Mouse (Mus musculus) hindbrain, postnatal 0 days (tissue): ENCODE measurements around the gene Jmjd6. TPM values are rescaled to one million over a fixed set of nuclear protein-coding genes. Genes with fewer than 3 reads are reported as not detected.

Experiments
- ATAC-seq: fragments of 200-750 bp; cut with Nextera tagmentation; 2 replicates; pipeline ENCODE4 v1.8.0; 2017; ENCODE audit warnings: mild to moderate bottlenecking, moderate TSS enrichment, moderate library complexity
- DNase-seq: peaks from one replicate; pipeline ENCODE4 v3.0.0-alpha.2; 2015; ENCODE audit warnings: low spot score
- H3K27ac ChIP-seq: fragments of 300-500 bp; sonication (generic); 2 replicates; pipeline ENCODE4 v1.5.1; 2014; ENCODE audit warnings: mild to moderate bottlenecking
- H3K27me3 ChIP-seq: fragments of 300-500 bp; sonication (generic); 2 replicates; pipeline ENCODE4 v1.6.1; 2014; ENCODE audit warnings: low read length, mixed read lengths; ENCODE audit not compliant: insufficient read depth
- H3K36me3 ChIP-seq: fragments of 300-500 bp; sonication (generic); 2 replicates; pipeline ENCODE4 v1.6.1; 2014; ENCODE audit warnings: low read length, mixed read lengths; ENCODE audit not compliant: insufficient read depth
- H3K4me1 ChIP-seq: fragments of 300-500 bp; sonication (generic); 2 replicates; pipeline ENCODE4 v1.6.1; 2014; ENCODE audit warnings: antibody characterized with exemption, low read length, mixed read lengths; ENCODE audit not compliant: insufficient read depth
- H3K4me2 ChIP-seq: fragments of 300-500 bp; sonication (generic); 2 replicates; pipeline ENCODE4 v1.6.1; 2014; ENCODE audit warnings: low read depth, mild to moderate bottlenecking, low read length, moderate library complexity, mixed read lengths
- H3K4me3 ChIP-seq: fragments of 300-500 bp; sonication (generic); 2 replicates; pipeline ENCODE4 v1.5.1; 2014; ENCODE audit warnings: low read length
- H3K9ac ChIP-seq: fragments of 300-500 bp; sonication (generic); replicated peaks from 2 replicates; pipeline ENCODE4 v1.6.1; 2014; ENCODE audit warnings: mild to moderate bottlenecking, low read length, moderate library complexity, mixed read lengths
- H3K9me3 ChIP-seq: fragments of 300-500 bp; sonication (generic); 2 replicates; pipeline ENCODE4 v1.6.1; 2016; ENCODE audit warnings: low read length, mixed read lengths
- CTCF ChIP-seq: IDR thresholded peaks from 2 replicates; pipeline ENCODE4 v1.5.1; 2016; ENCODE audit warnings: antibody characterized with exemption, control low read depth, low read depth
- WGBS: fragments of 180-500 bp; shearing (Covaris S2); extraction: QIAGEN DNeasy Blood & Tissue Kit; methylation state at CpG from one replicate; pipeline ENCODE4 v1.1.7; 2014; 5-methylcytosine and 5-hydroxymethylcytosine counted together
- polyA plus RNA-seq: library from polyadenylated mRNA; unstranded; fragments of >200 nt; fragmentation: Nextera tagmentation; extraction: Ambion mirVana; gene quantifications from 2 replicates; pipeline ENCODE4 v1.2.1, GENCODE M21; 2015
- total RNA-seq: library from RNA; depleted of rRNA; stranded (reverse); fragments of >200 nt; gene quantifications from 2 replicates; pipeline ENCODE4 v1.2.3, GENCODE M21; 2014

Jmjd6 gene
- total and polyA plus RNA-seq, 2 experiments from 2014 or later: 37.5 to 48.6 TPM

DNA sequence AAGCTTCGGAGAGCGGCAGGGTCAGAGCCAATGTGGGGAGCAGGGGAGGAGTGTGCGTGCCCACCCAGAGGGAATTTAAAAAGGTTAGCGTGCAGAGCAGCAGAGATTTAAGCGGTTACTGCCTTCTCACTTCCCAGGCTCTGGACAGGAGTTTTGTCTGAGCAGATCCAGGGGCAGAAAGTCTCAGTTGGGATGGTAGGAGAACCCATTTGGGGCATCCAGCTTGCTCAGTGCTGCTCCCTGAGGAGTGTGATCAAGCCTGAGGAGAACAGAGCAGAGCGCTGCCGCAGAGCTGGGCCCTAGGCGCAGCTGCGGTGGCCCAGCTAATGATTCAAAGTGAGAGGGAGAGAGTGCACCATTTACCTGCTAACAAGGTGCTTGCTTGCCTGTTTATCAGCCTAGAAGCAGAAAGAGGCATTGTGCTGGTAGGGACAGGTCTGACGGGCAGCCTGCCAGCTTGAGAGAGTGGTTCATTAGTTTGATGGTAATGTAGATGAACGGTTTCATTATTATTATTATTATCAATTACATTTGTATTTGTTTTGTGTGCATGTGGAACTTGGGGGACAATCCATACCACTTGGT, 34.3 kb downstream of the Jmjd6 start:
- 67% methylated on average over 11 of the region's 11 CpGs for WGBS
- Histone ChIP-seq H3K4me2 (no peak overlapping the region), H3K9me3 (no peaks in the 10 kb centered on the region), H3K27ac (0 out of 2 replicates have a peak overlapping the region, but pooled peaks have one; percentile 54), H3K4me3 (no peak overlapping the region), H3K9ac (no peak overlapping the region), H3K4me1 (peaks cover 38% of the 10 kb centered on the region), H3K27me3 (no peaks in the 10 kb centered on the region), H3K36me3 (no peaks in the 10 kb centered on the region)
- no peak for TF ChIP-seq CTCF
- ATAC-seq (no peak), DNase-seq (no peak)

GRCm38 (mm10) chr11:116807938-116808606, 35.2 kb downstream of the Jmjd6 start:
- Histone ChIP-seq H3K27ac (peak overlapping the region; percentile 54), H3K9ac (0 out of 2 replicates have a peak overlapping the region, but pooled peaks have one; percentile 3), H3K36me3 (no peaks in the 10 kb centered on the region), H3K4me3 (no peak overlapping the region), H3K4me1 (peaks cover 30% of the 10 kb centered on the region), H3K4me2 (no peak overlapping the region), H3K9me3 (no peaks in the 10 kb centered on the region), H3K27me3 (no peaks in the 10 kb centered on the region)
- ATAC-seq (no peak), DNase-seq (peak; percentile 93)
- TF ChIP-seq CTCF: peak; percentile 94
- 17% methylated on average over 7 of the region's 7 CpGs for WGBS

DNA sequence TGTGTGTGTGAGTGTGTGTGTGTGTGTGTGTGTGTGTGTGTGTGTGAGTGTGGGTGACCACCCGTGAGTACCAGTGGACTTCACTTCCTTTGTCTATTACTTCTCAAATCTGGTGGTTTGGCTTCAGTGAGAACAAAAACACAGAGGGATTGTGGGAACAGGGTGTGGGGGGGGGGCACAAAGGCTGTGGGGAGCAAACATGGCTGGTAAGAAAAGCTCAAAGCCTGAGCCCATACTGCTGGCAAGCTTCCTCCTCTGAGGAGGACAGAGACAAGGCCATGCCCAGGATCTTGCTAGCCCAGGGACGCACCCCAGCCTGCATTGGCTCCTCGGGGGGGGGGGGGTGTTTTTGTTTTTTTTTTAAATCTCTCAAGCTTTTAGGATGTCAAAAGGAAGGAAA, 35.7 kb downstream of the Jmjd6 start:
- H3K4me1 ChIP-seq: peaks cover 25% of the 10 kb centered on the region
- H3K36me3 ChIP-seq: no peaks in the 10 kb centered on the region
- WGBS: 73% methylated on average over 3 of the region's 3 CpGs
- ATAC-seq: no peak
- peak overlapping the region; percentile 49 for H3K27ac ChIP-seq
- no peak overlapping the region for H3K4me2 ChIP-seq
- H3K9me3 ChIP-seq: no peaks in the 10 kb centered on the region
- H3K4me3 ChIP-seq: no peak overlapping the region
- no peak for TF ChIP-seq CTCF
- 0 out of 2 replicates have a peak overlapping the region, but pooled peaks have one; percentile 3 for H3K9ac ChIP-seq
- DNase-seq: no peak
- H3K27me3 ChIP-seq: no peaks in the 10 kb centered on the region

GRCm38 (mm10) chr11:116807116-116807515, 36.1 kb downstream of the Jmjd6 start:
- Histone ChIP-seq H3K4me2 (no peak overlapping the region), H3K4me1 (peaks cover 23% of the 10 kb centered on the region), H3K36me3 (no peaks in the 10 kb centered on the region), H3K9ac (no peak overlapping the region), H3K27me3 (no peaks in the 10 kb centered on the region), H3K27ac (no peak overlapping the region), H3K9me3 (no peaks in the 10 kb centered on the region), H3K4me3 (no peak overlapping the region)
- no peak for DNase-seq
- 0 out of 2 replicates have a peak, but pooled peaks have one; percentile 11 for TF ChIP-seq CTCF
- ATAC-seq: no peak
- WGBS: 49% methylated on average over 7 of the region's 7 CpGs

GRCm38 (mm10) chr11:116806136-116807071, 36.8 kb downstream of the Jmjd6 start:
- TF ChIP-seq CTCF: no peak
- Histone ChIP-seq H3K4me2 (no peak overlapping the region), H3K27ac (no peak overlapping the region; the same call in 1 of the 2 replicates), H3K4me1 (peaks cover 20% of the 10 kb centered on the region), H3K4me3 (no peak overlapping the region), H3K9ac (no peak overlapping the region), H3K9me3 (no peaks in the 10 kb centered on the region), H3K27me3 (no peaks in the 10 kb centered on the region), H3K36me3 (no peaks in the 10 kb centered on the region)
- DNase-seq (peak; percentile 43), ATAC-seq (no peak)
- 60% methylated on average over 15 of the region's 15 CpGs for WGBS

DNA sequence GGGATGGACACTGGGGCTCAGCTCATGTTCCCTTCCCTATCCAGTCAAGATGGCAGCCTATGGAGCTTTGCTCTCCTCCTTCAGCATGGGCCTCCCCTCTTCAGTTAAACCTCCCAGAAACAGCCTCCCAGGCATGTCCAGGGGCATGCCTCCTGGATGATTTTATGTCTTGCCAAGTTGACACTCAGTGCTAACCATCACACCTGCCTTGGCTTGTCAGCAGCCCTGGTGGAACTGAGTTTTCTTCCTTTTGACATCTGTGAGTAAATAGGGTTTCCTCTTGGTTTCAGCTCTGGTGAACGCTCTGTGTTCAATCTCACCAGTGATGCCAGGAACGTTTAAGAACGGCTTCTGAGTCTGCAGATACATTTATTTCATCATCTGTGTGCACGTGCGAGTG, 40.5 kb downstream of the Jmjd6 start:
- WGBS: 85% methylated on average over 5 of the region's 5 CpGs
- no peak for TF ChIP-seq CTCF
- Histone ChIP-seq H3K9me3 (no peaks in the 10 kb centered on the region), H3K4me2 (no peak overlapping the region), H3K4me1 (peaks cover 4% of the 10 kb centered on the region; the same call in 1 of the 2 replicates), H3K27ac (no peak overlapping the region), H3K27me3 (no peaks in the 10 kb centered on the region), H3K36me3 (no peaks in the 10 kb centered on the region), H3K4me3 (no peak overlapping the region), H3K9ac (no peak overlapping the region)
- DNase-seq (no peak), ATAC-seq (no peak)
